Mouse (Mus musculus) lung, postnatal 25 days (tissue): Measurements from ENCODE around the gene Eif5a.

ENCODE experiments used
- DNase-seq: peaks from one replicate; pipeline ENCODE4 v3.0.0; 2022; ENCODE audit warnings: low spot score

The Eif5a gene

DNA sequence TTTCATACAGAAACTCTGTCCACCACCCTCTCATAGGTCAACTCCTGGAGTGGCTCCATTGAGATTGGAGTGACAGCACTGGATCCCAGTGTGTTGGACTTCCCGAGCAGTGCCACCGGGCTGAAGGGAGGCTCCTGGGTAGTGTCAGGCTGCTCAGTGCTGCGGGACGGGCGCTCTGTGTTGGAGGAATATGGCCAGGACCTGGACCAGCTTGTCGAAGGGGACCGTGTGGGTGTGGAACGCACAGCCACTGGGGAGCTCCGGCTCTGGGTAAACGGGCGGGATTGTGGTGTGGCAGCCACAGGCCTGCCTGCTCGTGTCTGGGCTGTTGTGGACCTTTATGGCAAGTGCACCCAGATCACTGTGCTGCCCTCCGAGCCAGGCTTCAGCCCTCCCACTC is 18.8 kb downstream of the Eif5a start:
- DNase-seq = no peak

DNA sequence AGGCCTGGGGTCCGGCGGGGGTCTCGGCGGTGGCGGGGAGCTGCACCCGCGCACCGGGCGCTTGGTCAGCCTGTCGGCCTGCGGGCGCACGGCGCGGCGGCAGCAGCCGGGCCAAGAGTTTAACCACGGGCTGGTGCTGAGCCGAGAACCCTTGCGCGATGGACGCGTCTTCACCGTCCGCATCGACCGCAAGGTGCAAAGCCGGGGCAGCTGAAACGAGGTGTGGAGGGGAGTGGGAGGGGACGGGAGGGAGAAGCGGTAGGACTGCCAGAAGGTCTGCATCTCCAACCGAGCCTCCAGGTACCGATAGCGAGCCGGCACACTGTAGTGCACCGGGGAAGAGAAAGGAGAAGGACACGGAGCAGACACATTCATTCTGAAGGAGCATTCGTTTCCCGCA is 19.8 kb downstream of the Eif5a start:
- DNase-seq = no peak

DNA sequence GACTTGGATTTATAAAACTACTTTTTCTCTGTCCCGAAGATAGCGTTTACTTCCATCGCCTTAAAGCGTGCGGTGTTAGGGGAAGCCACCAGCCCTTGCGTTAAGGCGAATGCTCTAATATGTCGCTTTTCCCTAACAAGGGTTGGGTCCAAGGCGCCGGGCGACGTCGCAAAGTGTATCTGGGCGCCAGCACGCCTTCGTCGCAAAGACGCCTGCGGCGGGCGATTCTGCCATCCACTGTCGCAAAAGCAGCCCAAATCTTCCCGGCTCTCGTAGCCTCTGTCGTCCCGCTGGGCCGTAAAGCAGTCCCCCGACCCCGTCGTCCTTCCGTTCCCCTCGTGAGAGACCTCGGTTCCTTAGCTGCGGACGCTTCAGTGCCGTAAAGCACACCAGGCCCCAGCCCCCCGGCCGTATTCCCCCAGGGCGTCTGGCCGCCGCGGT is 20.3 kb downstream of the Eif5a start:
- DNase-seq = peak; percentile 97

DNA sequence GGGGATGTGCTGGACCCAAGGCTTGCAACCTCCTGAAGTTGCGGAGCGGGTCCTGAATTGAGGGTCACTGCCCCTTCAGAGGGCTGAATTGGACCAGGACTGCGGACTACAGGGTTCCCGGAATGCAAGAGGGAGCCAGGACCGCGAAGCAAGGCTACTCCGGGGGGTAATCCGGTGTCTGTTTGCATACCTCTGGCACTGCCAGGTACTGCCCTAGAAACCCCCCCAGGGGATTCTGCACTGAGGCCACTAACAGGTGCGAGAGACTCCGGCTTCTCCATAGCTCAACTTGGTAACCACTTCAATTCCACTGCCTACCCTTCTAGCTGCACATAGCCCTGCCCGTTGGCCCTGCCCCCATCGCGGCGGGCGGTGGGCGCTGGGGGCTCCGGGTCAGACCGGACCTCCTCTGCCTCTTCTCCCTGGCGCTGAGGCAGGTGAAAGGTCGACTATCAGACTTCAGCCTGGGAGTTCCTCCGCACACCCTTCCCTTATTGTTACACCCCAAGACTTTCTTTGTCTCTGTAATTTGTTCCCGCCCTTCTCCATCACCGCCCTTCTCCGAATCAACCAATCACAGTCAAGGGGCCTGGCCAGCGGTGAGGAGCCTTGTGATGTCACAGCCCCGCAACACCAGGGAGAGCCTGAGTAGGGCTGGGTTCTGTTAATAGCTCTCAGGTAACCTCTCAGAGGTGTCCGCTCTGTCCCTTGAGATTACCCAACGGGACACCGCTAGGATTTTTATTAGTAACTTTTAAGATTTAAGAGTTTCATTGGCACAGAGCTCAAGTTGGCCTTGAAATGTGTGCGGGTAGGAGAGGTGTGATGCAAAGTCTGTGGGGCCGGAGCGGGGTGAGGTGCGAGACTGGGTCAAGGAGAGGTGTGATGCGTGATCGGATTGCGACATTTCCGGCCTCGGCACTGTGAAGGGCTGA is 21.0 kb downstream of the Eif5a start, which contains the start of the genes 2810408A11Rik and Neurl4:
TSS of gene 2810408A11Rik (minus strand) at position 517 of the 935 bp plus-strand sequence.
TSS of gene Neurl4 (plus strand) at position 602 of the 935 bp plus-strand sequence.
- DNase-seq = peak; percentile 96

DNA sequence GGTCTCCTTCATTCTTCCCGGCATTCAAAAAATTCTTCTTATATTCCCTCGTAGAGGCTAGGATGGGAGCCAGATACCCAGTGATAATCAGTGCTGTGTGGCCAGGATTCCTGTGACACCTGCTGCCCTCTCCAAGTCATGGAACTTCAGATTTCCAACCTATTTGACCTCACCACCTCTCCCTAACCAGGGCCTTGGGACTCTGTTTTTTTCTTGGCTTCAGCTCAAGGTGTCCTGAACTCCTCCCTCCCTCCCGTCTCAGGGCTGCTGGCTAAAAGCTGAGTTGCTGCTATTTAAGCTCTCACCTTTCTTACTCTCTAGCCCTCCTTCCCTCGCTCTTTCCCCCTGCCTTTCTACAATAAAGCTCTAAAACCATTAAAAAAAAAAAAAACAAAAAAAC is 21.9 kb downstream of the Eif5a start:
- no peak for DNase-seq

DNA sequence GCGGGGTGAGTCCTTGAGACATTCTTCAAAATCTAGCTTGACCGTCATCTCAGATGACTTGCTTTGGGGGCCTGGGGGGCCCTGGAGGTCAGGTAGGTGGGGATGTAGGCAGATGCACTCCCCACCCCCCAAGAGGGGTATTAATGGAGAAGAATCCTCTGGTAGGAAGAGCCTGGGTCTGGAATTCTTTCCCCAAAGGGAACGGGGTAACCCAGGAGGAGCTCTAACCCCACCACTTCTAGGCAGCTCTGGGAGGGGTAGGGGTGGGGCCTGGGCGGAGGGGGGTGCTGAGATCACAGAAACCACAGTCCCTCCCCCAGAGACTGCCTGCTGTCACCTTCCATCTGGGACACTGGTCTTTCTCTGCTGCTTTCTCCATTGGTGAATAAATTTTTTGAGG is 26.5 kb downstream of the Eif5a start, which contains the start of gene Acap1:
TSS of gene Acap1 (minus strand) at position 249 of the 400 bp plus-strand sequence.
- DNase-seq = no peak

DNA sequence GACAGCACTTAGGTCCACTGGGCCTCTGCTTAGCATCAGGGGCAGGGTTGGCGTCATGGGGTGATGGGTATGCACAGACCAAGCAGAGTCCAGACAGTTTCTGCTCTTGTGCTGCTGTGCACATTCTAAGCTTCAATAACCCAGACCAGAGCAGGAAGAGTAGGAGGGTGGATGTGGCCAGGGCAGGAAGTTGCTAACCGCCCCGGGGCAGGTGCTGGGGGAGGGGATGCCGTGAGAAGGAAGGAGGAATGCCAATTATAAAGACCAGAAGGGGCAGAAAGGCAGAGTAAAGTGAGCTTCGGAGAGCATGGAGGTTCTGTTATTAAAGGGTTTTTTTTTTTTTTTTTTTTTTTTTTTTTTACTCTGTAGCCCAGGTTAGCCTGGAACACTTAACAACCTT is 27.1 kb downstream of the Eif5a start:
- peak; percentile 53 for DNase-seq

DNA sequence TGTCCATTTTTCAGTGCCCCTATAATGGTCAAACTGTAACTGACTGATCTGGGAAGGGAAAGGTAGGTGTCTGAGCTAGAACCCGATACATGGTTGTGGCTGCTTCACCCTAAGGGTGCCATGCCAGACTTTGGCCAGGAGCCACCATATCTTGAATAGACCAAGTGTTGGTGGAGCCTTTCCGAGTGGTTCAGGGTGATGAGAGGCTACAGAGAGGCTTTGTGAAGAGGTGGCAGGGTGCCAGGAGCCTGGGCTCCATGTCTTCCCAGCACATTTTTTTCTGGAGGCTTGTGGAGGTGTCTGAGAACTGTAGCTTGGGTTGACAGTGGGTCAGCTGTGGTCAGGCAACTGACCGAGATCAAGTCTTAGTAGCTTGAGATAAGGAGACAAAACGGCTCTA is 30.3 kb downstream of the Eif5a start:
- DNase-seq = no peak

DNA sequence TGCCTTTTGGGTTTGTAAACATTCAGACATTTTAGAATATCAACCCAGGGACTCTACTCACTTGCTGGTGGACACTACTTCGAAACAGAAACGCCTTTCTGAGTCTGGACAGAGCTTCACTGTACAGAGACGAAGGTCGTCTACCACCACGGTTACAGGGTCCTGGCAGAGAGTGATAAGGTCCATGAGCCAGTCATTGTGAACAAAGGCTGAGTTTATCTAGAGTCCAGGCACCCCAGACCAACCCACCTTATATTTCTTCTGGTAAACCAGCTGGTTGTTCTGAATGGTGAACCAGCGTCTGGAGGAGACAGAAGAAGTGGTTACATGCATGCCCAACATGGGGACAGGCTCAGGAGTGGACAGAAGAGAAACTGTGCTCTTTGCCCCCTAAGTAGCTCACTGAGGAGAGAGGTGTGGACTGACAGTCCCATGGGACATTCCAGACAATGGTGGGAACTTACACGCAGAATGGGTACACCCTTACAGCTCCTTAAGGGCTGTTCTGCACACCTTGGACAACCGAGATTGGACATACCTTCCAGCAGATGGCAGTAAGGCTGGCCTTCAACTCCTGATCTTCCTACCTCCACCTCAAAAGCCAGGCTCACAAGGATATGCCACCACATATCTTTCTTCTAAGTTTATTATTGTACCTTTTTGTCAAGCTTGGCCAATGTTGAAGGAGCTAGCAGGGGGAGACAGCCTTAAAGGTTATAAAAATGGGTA is 34.7 kb downstream of the Eif5a start:
- peak; percentile 53 for DNase-seq

DNA sequence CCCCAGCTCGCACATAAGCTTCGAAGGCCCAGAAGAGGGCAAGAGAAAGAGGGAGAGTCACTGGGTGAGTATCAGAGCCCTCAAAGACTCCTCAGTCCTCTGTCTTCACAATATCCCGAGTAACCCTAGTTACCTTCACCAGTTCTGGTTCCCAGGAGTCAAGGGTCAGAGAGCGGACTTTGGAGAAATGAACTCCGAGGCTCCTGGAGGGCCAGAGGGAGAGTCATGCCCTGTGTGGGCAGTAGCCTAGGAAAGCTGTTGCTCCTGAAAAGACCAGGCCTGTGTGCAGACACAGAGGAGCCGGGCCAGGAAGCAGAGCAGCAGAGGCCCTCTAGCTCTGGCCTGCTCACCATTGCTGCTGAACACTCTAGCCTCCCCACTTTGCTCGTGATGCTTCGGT is 37.1 kb downstream of the Eif5a start:
- no peak for DNase-seq

DNA sequence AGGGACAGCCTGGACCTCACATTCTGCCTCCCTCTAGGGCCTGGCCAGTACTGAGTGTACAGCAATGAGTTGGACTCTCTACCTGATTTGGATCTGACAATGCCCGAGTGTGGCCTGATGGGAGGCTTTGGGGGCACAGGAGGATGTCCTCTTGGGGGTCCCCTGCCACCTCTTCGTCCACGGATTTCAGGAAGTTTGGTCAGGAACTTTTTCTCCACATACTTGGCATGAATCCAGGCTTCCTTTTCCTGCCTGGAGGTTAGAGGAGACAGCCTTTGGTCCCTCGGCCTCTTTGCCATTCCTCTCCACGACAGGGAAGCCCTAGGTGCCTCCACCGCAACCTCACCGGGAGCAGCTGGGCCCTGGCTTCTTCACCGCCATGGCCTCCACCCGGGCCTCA is 37.5 kb downstream of the Eif5a start:
- DNase-seq = no peak

DNA sequence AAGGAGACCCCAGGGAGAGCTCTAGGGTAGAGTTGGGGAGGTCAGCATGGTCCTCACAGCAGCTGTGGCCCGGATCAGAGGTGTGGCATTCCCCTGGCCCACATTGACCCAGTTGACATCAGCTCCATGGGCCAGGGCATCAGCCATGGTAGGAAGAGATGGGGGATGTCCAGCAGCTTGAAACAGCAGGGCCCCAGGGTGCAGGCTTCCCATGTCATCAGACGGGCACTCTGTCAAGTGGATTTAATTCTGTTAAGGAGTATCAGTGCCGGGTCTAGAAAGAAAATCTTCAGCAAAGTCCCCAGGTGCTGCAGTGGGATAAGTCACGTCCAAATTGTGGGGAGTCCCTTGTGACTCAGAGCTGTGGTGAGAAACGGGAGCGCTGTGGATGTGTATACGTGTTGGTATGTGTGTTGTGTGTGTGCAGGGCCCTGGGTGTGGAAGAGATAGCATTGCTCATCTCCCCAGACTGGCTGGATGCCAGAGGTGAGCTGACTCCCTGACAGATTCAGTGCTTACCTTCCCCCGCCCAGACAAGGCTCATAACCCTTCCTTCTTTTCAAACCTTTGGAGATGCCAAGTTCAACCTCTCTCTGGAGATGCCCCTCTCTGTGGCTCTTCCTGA is 38.1 kb downstream of the Eif5a start:
- no peak for DNase-seq

DNA sequence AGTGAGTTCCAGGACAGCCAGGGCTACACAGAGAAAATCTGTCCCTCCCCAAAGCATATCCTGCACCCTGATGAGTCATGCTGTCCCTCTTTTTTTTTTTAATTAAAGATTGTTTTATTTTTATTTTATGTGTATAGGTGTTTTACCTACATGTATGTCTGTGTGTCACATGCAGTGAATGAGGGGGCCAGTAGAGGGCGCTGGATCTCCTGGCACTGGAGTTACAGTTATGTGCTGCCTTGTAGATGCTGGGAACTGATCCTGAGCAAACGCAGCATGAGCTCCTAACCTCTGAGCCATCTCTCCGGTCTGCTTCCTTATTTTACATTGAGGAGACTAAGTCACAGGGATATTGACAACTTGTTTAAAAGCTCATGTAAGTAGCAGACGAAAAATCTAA is 38.7 kb downstream of the Eif5a start:
- no peak for DNase-seq

DNA sequence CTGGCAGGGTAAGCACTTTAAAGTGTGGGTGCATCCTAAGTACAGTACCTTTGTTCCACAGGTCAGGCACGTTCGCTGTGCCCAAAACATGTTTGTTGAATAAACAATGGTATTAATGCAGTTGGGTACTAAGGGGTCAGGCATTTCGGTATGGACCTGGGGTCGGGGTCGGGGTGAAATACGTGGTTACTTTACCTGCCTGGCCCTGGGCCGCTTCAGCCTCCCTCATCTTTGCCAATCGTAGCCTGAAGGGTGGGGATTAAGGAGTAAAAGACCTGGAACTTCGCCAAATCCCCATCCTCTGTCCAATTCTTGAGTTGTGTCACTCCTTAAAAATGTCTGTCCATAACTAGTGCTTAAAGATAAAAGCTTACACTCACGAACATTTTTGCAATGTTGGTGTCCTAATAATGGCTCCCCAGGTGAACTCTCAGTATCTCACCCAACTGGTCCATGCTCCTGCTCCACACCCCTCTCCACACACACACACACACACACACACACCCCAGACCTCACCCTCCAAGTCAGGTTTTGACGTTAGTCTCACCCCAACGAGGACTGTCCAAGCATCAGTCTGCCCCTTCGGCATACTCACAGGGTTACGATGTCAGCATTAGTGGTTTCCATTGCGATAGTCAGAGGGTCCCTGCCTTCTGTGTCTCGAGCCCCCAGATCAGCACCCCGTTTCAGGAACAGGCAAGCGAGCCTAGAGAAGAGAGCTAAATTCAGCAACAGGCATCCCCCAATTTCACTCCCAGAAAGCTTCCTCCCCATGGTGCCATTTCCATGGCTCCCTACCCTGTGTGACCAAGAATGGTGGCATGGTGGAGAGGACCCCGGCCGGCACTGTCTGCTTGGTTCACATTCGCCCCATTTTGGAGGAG is 39.7 kb downstream of the Eif5a start:
- no peak for DNase-seq

DNA sequence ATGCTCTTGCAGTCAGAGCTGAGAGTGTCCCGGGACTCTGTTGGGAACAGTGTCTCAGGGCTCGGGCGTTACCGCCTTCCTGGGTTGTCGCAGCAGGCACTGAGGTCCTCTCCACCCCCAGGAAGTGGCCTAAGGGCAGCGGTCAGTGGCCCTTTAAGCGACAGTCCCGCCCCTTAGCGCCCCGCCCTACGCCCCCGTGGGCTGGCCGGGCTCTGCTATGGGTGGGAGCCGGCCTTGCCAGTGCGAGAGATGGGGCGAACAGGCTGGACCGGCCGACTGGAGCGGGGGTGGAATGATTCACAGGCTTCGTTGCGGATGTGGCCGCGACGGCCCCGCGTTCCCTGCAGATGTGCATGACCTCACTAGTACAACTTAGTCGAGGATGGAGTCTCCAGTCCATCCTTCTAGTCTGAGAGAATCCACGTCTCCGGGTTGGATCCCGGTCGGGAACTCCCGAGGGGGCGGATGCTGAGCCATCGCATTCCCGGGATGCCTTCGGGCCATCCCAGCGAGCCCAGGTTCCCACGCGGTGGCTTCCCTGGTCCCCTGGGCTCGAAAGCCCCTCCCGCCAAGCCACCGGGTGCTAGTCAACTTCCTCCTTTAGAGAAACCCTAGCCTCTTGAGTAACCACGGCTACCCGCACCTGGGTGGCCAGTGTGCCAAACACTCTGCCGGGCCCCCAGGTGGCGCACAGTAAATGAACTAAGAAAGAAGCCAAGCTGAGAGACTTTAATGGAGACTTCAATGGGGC is 40.7 kb downstream of the Eif5a start, which contains the start of gene Kctd11:
TSS of gene Kctd11 (minus strand) at position 554 of the 751 bp plus-strand sequence.
- peak; percentile 96 for DNase-seq

DNA sequence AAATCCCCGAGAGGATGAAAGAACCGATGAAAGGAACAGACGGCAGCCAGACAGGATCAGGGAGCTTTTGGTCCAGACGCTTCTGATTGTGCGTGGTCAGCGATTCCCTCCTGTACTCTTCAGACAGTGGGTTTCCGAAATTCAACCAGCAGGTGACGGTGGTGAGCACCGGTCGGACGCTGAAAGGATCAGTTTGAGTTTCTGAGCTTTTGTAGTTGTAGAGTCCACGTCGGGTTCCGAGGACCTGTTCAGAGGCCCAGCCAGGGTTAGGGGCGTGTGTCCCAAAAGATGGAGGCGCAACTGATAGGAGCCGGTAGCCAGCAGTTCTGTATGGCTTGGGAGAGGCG is 41.3 kb downstream of the Eif5a start:
- peak; percentile 83 for DNase-seq

DNA sequence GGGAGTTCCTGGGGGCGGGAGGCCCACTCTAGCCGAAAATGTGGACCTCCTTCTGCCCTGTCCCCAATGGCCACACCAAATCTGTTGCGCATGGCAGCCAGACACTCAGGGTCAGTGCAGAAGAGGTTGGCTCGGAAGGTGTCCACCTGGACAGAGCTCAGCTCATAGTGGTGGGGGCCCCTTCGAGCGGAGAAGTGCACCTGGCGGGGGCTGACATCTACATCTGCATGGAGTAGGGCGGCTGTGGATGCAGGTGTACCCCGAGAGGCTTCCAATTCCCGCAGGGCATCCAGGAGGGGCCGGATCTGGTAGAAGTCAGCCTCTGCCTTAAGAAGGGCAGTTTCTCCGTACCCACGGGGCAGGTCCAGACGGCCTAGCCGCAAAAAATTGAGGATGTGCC is 42.0 kb downstream of the Eif5a start:
- no peak for DNase-seq

DNA sequence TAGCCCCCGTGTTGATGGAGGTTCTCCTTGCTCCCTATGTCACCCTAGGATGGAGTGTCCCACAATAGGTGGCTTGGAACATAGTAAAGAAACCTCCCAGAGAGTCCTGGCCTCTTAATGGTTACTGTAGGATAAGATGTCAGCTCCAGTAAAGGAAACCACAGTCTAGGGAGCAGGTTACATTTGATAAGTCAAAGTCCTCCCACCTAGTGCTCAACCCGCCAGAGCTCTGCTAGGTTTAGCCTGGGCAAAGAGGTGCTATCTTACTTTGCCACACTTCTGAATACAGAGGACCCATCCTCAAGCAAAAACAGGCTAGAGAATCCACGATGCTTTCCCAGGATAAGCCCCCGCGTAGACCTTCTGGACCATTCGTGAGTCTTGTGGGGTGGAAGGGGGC is 42.8 kb downstream of the Eif5a start:
- no peak for DNase-seq

DNA sequence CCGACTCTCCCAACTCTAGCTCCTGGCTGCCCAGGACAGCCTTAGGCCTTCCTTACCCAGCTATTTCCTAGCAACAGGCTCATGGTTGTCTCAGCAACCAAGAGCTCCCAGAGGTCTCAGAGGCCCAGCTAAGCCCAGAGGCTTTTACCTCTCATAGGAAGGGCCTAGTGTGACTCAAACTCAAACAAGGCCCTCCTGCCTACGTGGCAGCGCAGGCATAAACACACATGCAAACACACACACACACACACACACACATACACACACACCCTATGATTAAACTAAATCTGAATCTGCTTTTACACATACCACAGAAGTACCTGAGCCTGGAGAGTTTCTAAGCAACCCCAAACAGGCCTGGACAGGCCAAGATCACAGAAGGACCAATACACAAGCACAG is 43.4 kb downstream of the Eif5a start:
- no peak for DNase-seq

DNA sequence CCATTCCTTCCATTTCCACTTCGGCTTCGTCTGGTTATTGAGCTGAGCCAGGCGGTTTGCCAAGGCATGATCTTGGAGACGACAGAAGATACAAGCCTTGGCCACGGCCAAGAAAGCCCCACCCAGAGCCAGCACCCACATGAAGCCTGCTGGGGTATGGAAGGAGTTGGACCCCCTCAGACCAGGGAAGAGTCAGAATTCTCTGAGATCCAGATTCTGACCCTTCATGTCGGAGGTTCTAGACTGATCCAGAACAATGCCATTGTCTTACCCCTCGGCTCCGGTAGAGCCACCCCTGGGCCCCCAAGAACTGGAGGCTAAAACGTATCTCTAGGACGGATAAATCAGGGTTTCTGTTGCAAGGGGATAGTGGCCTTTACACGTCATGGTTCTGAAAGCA is 43.9 kb downstream of the Eif5a start, which contains the start of gene Tmem95:
TSS of gene Tmem95 (minus strand) at position 141 of the 400 bp plus-strand sequence.
- DNase-seq = no peak

DNA sequence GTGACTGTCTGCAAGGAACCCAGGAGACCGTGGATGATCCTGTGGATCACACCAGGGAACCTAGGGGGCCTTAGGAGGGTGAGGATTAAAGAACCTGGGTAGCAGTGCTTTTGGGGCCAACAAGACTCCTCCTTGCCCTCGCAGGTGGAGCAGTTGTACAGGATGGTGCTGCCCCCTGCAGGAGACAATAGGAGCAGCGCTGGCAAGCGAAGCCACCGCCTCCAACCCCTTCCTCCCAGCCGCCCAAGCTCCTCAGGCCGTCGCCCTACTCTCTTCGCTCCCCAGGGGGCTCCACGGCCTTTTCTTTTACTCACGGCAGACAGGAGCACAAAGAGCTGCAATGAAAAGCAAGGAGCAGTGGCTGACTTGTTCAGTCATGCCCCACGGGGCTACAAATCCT is 44.9 kb downstream of the Eif5a start:
- peak; percentile 92 for DNase-seq
